Mouse (Mus musculus) lung, adult 2 months (tissue): ENCODE results near the gene Hbb-y.

Experiments
- CTCF ChIP-seq: fragments of 200-500 bp; IDR thresholded peaks from 2 replicates; pipeline ENCODE4 v1.5.1; 2011; ENCODE audit warnings: mild to moderate bottlenecking, low read length, control low read depth; ENCODE audit not compliant: insufficient read depth
- POLR2A ChIP-seq: fragments of 200-500 bp; IDR thresholded peaks from 2 replicates; pipeline ENCODE4 v1.6.1; 2011; ENCODE audit warnings: low read depth, mild to moderate bottlenecking, control low read depth, low read length, borderline replicate concordance; ENCODE audit errors: extremely low read depth

GRCm38 (mm10) chr7:103874451-103874850, 21.4 kb upstream of the Hbb-y start:
- TF ChIP-seq CTCF, result no peak
- no peak for TF ChIP-seq POLR2A
